Mouse (Mus musculus): ENCODE results near the gene Gm4297.
"Not testable (repeated sequence)": the region's sequence is repeated elsewhere in the genome, so short reads cannot be mapped to it uniquely, and the experiment has no call there.

Gm4297 gene

DNA sequence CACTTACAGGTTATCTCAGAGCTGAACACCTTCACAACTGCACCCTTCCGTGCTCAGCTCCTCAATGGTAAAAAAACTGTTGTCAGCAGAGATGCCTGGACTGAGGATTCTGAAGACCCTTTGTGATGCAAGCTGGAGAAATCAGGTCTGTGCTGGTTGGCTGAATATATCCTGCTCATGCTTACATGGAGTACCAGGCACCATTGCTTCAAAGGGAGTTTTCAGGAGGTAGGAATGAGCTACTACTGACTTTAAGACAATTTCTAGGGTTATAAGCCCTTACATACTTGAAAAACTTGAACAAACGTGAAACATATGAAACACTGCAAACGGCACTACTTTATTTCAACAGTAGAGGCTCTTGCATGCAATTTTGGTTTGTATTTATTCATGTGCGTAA lies at the start of gene Gm4297:
TSS of gene Gm4297 (minus strand) at position 101 of the 400 bp plus-strand sequence.
- not testable (repeated sequence) for DNase-seq (ENCODE audit: low read depth, low spot score)
